Comparison of ENCODE assay signal across 14 mouse cellular contexts in the genomic region with DNA sequence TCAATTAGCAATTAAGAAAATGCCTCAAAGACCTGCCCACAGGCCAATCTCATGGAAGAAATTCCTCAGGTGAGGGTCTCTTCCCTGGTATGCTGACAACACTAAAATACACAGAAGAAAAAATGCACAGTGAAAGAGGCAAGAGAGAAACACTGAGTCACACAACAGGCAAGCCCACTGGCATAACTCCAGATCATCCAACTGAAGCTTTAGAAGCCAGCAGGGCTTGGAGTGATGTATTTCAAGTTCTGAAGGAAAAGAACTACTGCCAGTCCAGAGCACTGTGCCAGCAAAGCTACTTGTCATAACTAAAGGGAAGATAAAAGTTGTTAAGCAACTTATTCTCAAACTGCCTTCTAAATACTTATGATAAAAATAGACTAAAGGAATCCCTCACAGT. TPM values are rescaled to one million over a fixed set of nuclear protein-coding genes. Genes with fewer than 3 reads are reported as not detected.
A peak's percentile ranks its signal among the peaks of the same experiment; 100 is the strongest.
DNase-seq lines count a peak whose midpoint lies in the region; TF ChIP-seq lines count a peak whose summit lies in the region.
"Had no signal": no experiment of that assay in that cellular context is flagged by ENCODE, and none has a peak within 500 bp of the region (broad histone marks: within the 10 kb centered on the region; RNA-seq: fewer than 3 reads in every experiment).

No protein-coding gene starts in this region.

- no peaks in the 10 kb centered on the region for H3K27me3 ChIP-seq in thymus, adult 2 months (ENCODE audit: control insufficient read depth, insufficient read depth, low read length)
- H3K27me3 ChIP-seq: embryonic facial prominence, embryonic 13.5 days; hindbrain, embryonic 15.5 days; limb, embryonic 13.5 days had no signal

- TF ChIP-seq POLR2A in thymus, adult 2 months (IDR thresholded peaks at IDR 0.05; ENCODE audit: control insufficient read depth, extremely low read depth, insufficient read depth, low read length, poor library complexity): no peak

- H3K4me3 ChIP-seq in layer of hippocampus, adult 2 months: no peak overlapping the region
- H3K4me3 ChIP-seq in thymus, adult 2 months (ENCODE audit: control insufficient read depth, insufficient read depth, low read length): no peak overlapping the region
- H3K4me3 ChIP-seq: embryonic facial prominence, embryonic 13.5 days; hindbrain, embryonic 15.5 days; limb, embryonic 13.5 days had no signal

- no peak for TF ChIP-seq CTCF in layer of hippocampus, adult 2 months (conservative IDR thresholded peaks at IDR 0.05)
- TF ChIP-seq CTCF in thymus, adult 2 months (IDR thresholded peaks at IDR 0.05; ENCODE audit: borderline replicate concordance, control insufficient read depth, extremely low read depth, insufficient read depth, low read length, poor library complexity): no peak

- H3K36me3 ChIP-seq in thymus, adult 2 months (ENCODE audit: control insufficient read depth, insufficient read depth, low read length): peaks cover 60% of the 10 kb centered on the region

- H3K4me1 ChIP-seq in thymus, adult 2 months (replicated peaks; ENCODE audit: control insufficient read depth, insufficient read depth, low read length): no peaks in the 10 kb centered on the region
- H3K4me1 ChIP-seq: embryonic facial prominence, embryonic 13.5 days; hindbrain, embryonic 15.5 days; limb, embryonic 13.5 days had no signal

- DNase-seq in layer of hippocampus, adult 2 months (ENCODE audit: low spot score in 2 of 2): peak; percentile 17 to 58
- DNase-seq in layer of hippocampus, postnatal 25 days (ENCODE audit: extremely low spot score in 1 of 2, low spot score in 1 of 2): no peak
- DNase-seq in NIH3T3 (ENCODE audit: low read depth): peak; percentile 81
- DNase-seq in brain, adult 2 months (ENCODE audit: low read depth, low spot score): peak; percentile 63
- peak; percentile 34 for DNase-seq in heart, postnatal 4 days
- DNase-seq in spleen, postnatal 36 days (ENCODE audit: low spot score in 2 of 2): no peak
- DNase-seq in thymus, adult 2 months: no peak
- no peak for DNase-seq in cerebellum, postnatal 25 days
- DNase-seq: cerebellum, adult 8-10 months; kidney, postnatal 10 days had no signal

- H3K27ac ChIP-seq in layer of hippocampus, adult 2 months: no peak overlapping the region
- no peak overlapping the region for H3K27ac ChIP-seq in thymus, adult 2 months (ENCODE audit: control insufficient read depth, insufficient read depth, low read length)
- H3K27ac ChIP-seq: embryonic facial prominence, embryonic 13.5 days; hindbrain, embryonic 15.5 days; limb, embryonic 13.5 days had no signal

RNA-seq across cellular contexts. Expression of a gene that starts 16.3 kb away (rescaled TPM):
- 100 to 1,000 TPM; 146 to 154 TPM for total RNA-seq in layer of hippocampus, adult 2 months (2021)
- 100 to 1,000 TPM; 138 to 148 TPM for total RNA-seq in layer of hippocampus, postnatal 25 days (2021)
- total RNA-seq in heart, postnatal 4 days (2021): 100 to 1,000 TPM in 1 of 2 experiments, 10 to 100 TPM in 1; 95.5 to 116 TPM
- 166 and 184 TPM in 2 replicates for polyA plus RNA-seq in thymus, adult 2 months (2012; rRNA removed)

RNA-seq across cellular contexts. Expression of a gene that starts 39.0 kb away (rescaled TPM):
- 100 to 1,000 TPM; 121 TPM for total RNA-seq in layer of hippocampus, adult 2 months (2021)
- 100 to 1,000 TPM; 137 to 140 TPM for total RNA-seq in layer of hippocampus, postnatal 25 days (2021)
- 10 to 100 TPM; 14.2 to 14.4 TPM for total RNA-seq in heart, postnatal 4 days (2021)
- 18.0 and 26.4 TPM in 2 replicates for polyA plus RNA-seq in thymus, adult 2 months (2012; rRNA removed)
- total RNA-seq: megakaryocyte, adult 5-6 weeks had no signal

Comparison
In these comparisons a context has a peak if more than half of its experiments do, and no peak if none do; other contexts are left out.
1. DNase-seq: peak in layer of hippocampus, adult 2 months (2 of 2), NIH3T3 (single experiment), brain, adult 2 months (single experiment) and heart, postnatal 4 days (single experiment); none in layer of hippocampus, postnatal 25 days (0 of 2), spleen, postnatal 36 days (0 of 2), thymus, adult 2 months (single experiment) and cerebellum, postnatal 25 days (0 of 2).
2. RNA of a gene that starts 39.0 kb away (total RNA-seq): 137 to 140 TPM in layer of hippocampus, postnatal 25 days and 121 TPM in layer of hippocampus, adult 2 months; 14.2 to 14.4 TPM in heart, postnatal 4 days; every median in the first group is over 4 times any median in the second.